Mouse (Mus musculus): ENCODE data around the gene Mroh2a. TPM values are rescaled to one million over a fixed set of nuclear protein-coding genes. Genes with fewer than 3 reads are reported as not detected.

Gene Mroh2a
- polyA plus RNA-seq, 1 experiment, result 0.42 TPM

GRCm38 (mm10) chr1:88294650-88295049, 67.9 kb downstream of the Mroh2a start:
- Histone ChIP-seq H3K4me3 (ENCODE audit: extremely low read depth, insufficient read depth, insufficient read length) (no peak overlapping the region), H3K27ac (ENCODE audit: insufficient read depth, low read length) (no peak overlapping the region), H3K4me1 (ENCODE audit: control insufficient read depth, insufficient read depth, insufficient read length) (no peaks in the 10 kb centered on the region), H3K27me3 (ENCODE audit: control insufficient read depth, insufficient read depth, low read length) (no peaks in the 10 kb centered on the region), H3K36me3 (ENCODE audit: control insufficient read depth, insufficient read depth, low read length) (no peaks in the 10 kb centered on the region)
- TF ChIP-seq CTCF (IDR thresholded peaks at IDR 0.05; ENCODE audit: extremely low read depth, insufficient read depth, insufficient read length, insufficient replicate concordance) (no peak), POLR2A (IDR thresholded peaks at IDR 0.05; ENCODE audit: low read depth, low read length) (no peak)
- 19% methylated on average over 1 of the region's 1 CpGs for WGBS
- DNase-seq (ENCODE audit: low read depth in 1 of 2, low spot score in 2 of 2), result no peak

GRCm38 (mm10) chr1:88296171-88296920, 69.6 kb downstream of the Mroh2a start:
- H3K4me3 ChIP-seq (ENCODE audit: extremely low read depth, insufficient read depth, insufficient read length), result no peak overlapping the region
- no peak for DNase-seq (ENCODE audit: low read depth in 1 of 2, low spot score in 2 of 2)
- no peaks in the 10 kb centered on the region for H3K36me3 ChIP-seq (ENCODE audit: control insufficient read depth, insufficient read depth, low read length)
- WGBS, result 73% methylated on average over 4 of the region's 4 CpGs
- no peaks in the 10 kb centered on the region for H3K4me1 ChIP-seq (ENCODE audit: control insufficient read depth, insufficient read depth, insufficient read length)
- H3K27ac ChIP-seq (ENCODE audit: insufficient read depth, low read length), result no peak overlapping the region
- H3K27me3 ChIP-seq (ENCODE audit: control insufficient read depth, insufficient read depth, low read length), result no peaks in the 10 kb centered on the region
- no peak for TF ChIP-seq CTCF (IDR thresholded peaks at IDR 0.05; ENCODE audit: extremely low read depth, insufficient read depth, insufficient read length, insufficient replicate concordance)
- TF ChIP-seq POLR2A (IDR thresholded peaks at IDR 0.05; ENCODE audit: low read depth, low read length), result no peak

- H3K27ac ChIP-seq (ENCODE audit: insufficient read depth, low read length), result no peak overlapping the region
- no peak for DNase-seq (ENCODE audit: low read depth in 1 of 2, low spot score in 2 of 2)
- H3K27me3 ChIP-seq (ENCODE audit: control insufficient read depth, insufficient read depth, low read length), result no peaks in the 10 kb centered on the region
- no peaks in the 10 kb centered on the region for H3K36me3 ChIP-seq (ENCODE audit: control insufficient read depth, insufficient read depth, low read length)
- WGBS, result 67% methylated on average over 7 of the region's 7 CpGs
- TF ChIP-seq POLR2A (IDR thresholded peaks at IDR 0.05; ENCODE audit: low read depth, low read length), result no peak
- TF ChIP-seq CTCF (IDR thresholded peaks at IDR 0.05; ENCODE audit: extremely low read depth, insufficient read depth, insufficient read length, insufficient replicate concordance), result no peak
- no peak overlapping the region for H3K4me3 ChIP-seq (ENCODE audit: extremely low read depth, insufficient read depth, insufficient read length)
- no peaks in the 10 kb centered on the region for H3K4me1 ChIP-seq (ENCODE audit: control insufficient read depth, insufficient read depth, insufficient read length)
Measured at GRCm38 (mm10) chr1:88297480-88298258, 70.9 kb downstream of the Mroh2a start.

GRCm38 (mm10) chr1:88298686-88299528, 72.1 kb downstream of the Mroh2a start:
- Histone ChIP-seq H3K27me3 (ENCODE audit: control insufficient read depth, insufficient read depth, low read length) (no peaks in the 10 kb centered on the region), H3K4me1 (ENCODE audit: control insufficient read depth, insufficient read depth, insufficient read length) (no peaks in the 10 kb centered on the region), H3K27ac (ENCODE audit: insufficient read depth, low read length) (no peak overlapping the region), H3K36me3 (ENCODE audit: control insufficient read depth, insufficient read depth, low read length) (no peaks in the 10 kb centered on the region), H3K4me3 (ENCODE audit: extremely low read depth, insufficient read depth, insufficient read length) (no peak overlapping the region)
- no peak for TF ChIP-seq POLR2A (IDR thresholded peaks at IDR 0.05; ENCODE audit: low read depth, low read length)
- TF ChIP-seq CTCF (IDR thresholded peaks at IDR 0.05; ENCODE audit: extremely low read depth, insufficient read depth, insufficient read length, insufficient replicate concordance), result no peak
- no peak for DNase-seq (ENCODE audit: low read depth in 1 of 2, low spot score in 2 of 2)
- 63% methylated on average over 4 of the region's 4 CpGs for WGBS

GRCm38 (mm10) chr1:88299529-88299945, 72.8 kb downstream of the Mroh2a start:
- TF ChIP-seq CTCF (IDR thresholded peaks at IDR 0.05; ENCODE audit: extremely low read depth, insufficient read depth, insufficient read length, insufficient replicate concordance), result no peak
- no peak for TF ChIP-seq POLR2A (IDR thresholded peaks at IDR 0.05; ENCODE audit: low read depth, low read length)
- 78% methylated on average over 2 of the region's 2 CpGs for WGBS
- Histone ChIP-seq H3K27ac (ENCODE audit: insufficient read depth, low read length) (no peak overlapping the region), H3K4me1 (ENCODE audit: control insufficient read depth, insufficient read depth, insufficient read length) (no peaks in the 10 kb centered on the region), H3K4me3 (ENCODE audit: extremely low read depth, insufficient read depth, insufficient read length) (no peak overlapping the region), H3K36me3 (ENCODE audit: control insufficient read depth, insufficient read depth, low read length) (no peaks in the 10 kb centered on the region), H3K27me3 (ENCODE audit: control insufficient read depth, insufficient read depth, low read length) (no peaks in the 10 kb centered on the region)
- no peak for DNase-seq (ENCODE audit: low read depth in 1 of 2, low spot score in 2 of 2)

- no peak overlapping the region for H3K4me3 ChIP-seq (ENCODE audit: extremely low read depth, insufficient read depth, insufficient read length)
- WGBS, result 35% methylated on average over 5 of the region's 5 CpGs
- no peaks in the 10 kb centered on the region for H3K36me3 ChIP-seq (ENCODE audit: control insufficient read depth, insufficient read depth, low read length)
- no peaks in the 10 kb centered on the region for H3K27me3 ChIP-seq (ENCODE audit: control insufficient read depth, insufficient read depth, low read length)
- H3K27ac ChIP-seq (ENCODE audit: insufficient read depth, low read length), result no peak overlapping the region
- DNase-seq (ENCODE audit: low read depth in 1 of 2, low spot score in 2 of 2), result no peak
- H3K4me1 ChIP-seq (ENCODE audit: control insufficient read depth, insufficient read depth, insufficient read length), result no peaks in the 10 kb centered on the region
- TF ChIP-seq POLR2A (IDR thresholded peaks at IDR 0.05; ENCODE audit: low read depth, low read length), result no peak
Measured at GRCm38 (mm10) chr1:88300301-88301050, 73.7 kb downstream of the Mroh2a start.
